Mouse (Mus musculus) kidney, embryonic 14.5 days (tissue): Measurements from ENCODE around the gene Rph3a. TPM values are rescaled to one million over a fixed set of nuclear protein-coding genes. Genes with fewer than 3 reads are reported as not detected.
"Not testable (repeated sequence)": the region's sequence is repeated elsewhere in the genome, so short reads cannot be mapped to it uniquely, and the experiment has no call there.

ENCODE experiments used
- ATAC-seq: fragments of 200-750 bp; cut with Nextera tagmentation; 2 replicates; pipeline ENCODE4 v1.8.0; 2017; ENCODE audit warnings: moderate number of reproducible peaks, mild to moderate bottlenecking, moderate TSS enrichment, moderate library complexity; ENCODE audit not compliant: low FRiP score, low TSS enrichment
- H3K27ac ChIP-seq: fragments of 300-500 bp; sonication (generic); 2 replicates; pipeline ENCODE4 v1.5.1; 2014; ENCODE audit warnings: low read depth, mild to moderate bottlenecking, low read length, moderate library complexity, mixed read lengths
- H3K27me3 ChIP-seq: fragments of 300-500 bp; sonication (generic); 2 replicates; pipeline ENCODE4 v1.6.1; 2014; ENCODE audit warnings: mild to moderate bottlenecking, low read length; ENCODE audit not compliant: control insufficient read depth, insufficient read depth
- H3K36me3 ChIP-seq: fragments of 300-500 bp; sonication (generic); 2 replicates; pipeline ENCODE4 v1.6.1; 2014; ENCODE audit warnings: low read length, mixed read lengths; ENCODE audit not compliant: control insufficient read depth, insufficient read depth
- H3K4me1 ChIP-seq: fragments of 300-500 bp; sonication (generic); 2 replicates; pipeline ENCODE4 v1.6.1; 2014; ENCODE audit warnings: low read length, mixed read lengths; ENCODE audit not compliant: control insufficient read depth, insufficient read depth
- H3K4me2 ChIP-seq: fragments of 300-500 bp; sonication (generic); replicated peaks from 2 replicates; pipeline ENCODE4 v1.6.1; 2014; ENCODE audit warnings: low read depth, mild to moderate bottlenecking, low read length
- H3K4me3 ChIP-seq: fragments of 300-500 bp; sonication (generic); 2 replicates; pipeline ENCODE4 v1.5.1; 2014; ENCODE audit warnings: mild to moderate bottlenecking, low read length
- H3K9ac ChIP-seq: fragments of 300-500 bp; sonication (generic); 2 replicates; pipeline ENCODE4 v1.6.1; 2014; ENCODE audit warnings: low read depth, mild to moderate bottlenecking, low read length, moderate library complexity
- H3K9me3 ChIP-seq: fragments of 300-500 bp; sonication (generic); 2 replicates; pipeline ENCODE4 v1.6.1; 2016; ENCODE audit warnings: low read length; ENCODE audit not compliant: control insufficient read depth
- WGBS: fragments of 180-500 bp; shearing (Covaris S2); extraction: QIAGEN DNeasy Blood & Tissue Kit; methylation state at CpG from one replicate; pipeline ENCODE4 v1.1.7; 2014; 5-methylcytosine and 5-hydroxymethylcytosine counted together
- polyA plus RNA-seq: library from polyadenylated mRNA; unstranded; fragments of >200 nt; fragmentation: Nextera tagmentation; extraction: Ambion mirVana; gene quantifications from 2 replicates; pipeline ENCODE4 v1.2.1, GENCODE M21; 2014

Gene Rph3a
- polyA plus RNA-seq, 1 experiment from 2014 or later, result not detected

DNA sequence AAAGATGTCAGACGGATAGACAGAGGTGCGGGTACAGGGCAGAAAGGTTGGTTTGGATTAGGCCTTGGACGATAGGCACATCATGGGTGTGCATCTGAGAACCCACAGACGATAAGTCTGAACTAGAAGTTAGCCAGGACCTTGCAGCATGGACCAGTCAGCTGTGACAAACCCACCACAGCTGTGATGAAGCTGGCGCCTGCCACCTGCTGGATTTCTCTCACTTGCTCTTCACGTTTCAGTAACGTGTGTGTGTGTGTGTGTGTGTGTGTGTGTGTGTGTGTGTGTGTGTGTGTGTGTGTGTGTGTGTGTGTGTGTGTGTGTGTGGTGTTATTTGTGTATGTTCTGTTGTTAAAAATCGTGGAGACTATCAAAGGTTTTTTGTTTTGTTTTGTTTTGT lies 95.7 kb downstream of the Rph3a start, which contains the start of gene Oas1d:
Gene Oas1d (plus strand): TSS at position 333 of the 400 bp plus-strand sequence.
- not testable (repeated sequence) for H3K27me3 ChIP-seq, H3K36me3 ChIP-seq, H3K27ac ChIP-seq, H3K9me3 ChIP-seq, H3K4me2 ChIP-seq, H3K4me1 ChIP-seq, ATAC-seq, H3K9ac ChIP-seq, H3K4me3 ChIP-seq
- WGBS, result 41% methylated on average over 8 of the region's 8 CpGs

DNA sequence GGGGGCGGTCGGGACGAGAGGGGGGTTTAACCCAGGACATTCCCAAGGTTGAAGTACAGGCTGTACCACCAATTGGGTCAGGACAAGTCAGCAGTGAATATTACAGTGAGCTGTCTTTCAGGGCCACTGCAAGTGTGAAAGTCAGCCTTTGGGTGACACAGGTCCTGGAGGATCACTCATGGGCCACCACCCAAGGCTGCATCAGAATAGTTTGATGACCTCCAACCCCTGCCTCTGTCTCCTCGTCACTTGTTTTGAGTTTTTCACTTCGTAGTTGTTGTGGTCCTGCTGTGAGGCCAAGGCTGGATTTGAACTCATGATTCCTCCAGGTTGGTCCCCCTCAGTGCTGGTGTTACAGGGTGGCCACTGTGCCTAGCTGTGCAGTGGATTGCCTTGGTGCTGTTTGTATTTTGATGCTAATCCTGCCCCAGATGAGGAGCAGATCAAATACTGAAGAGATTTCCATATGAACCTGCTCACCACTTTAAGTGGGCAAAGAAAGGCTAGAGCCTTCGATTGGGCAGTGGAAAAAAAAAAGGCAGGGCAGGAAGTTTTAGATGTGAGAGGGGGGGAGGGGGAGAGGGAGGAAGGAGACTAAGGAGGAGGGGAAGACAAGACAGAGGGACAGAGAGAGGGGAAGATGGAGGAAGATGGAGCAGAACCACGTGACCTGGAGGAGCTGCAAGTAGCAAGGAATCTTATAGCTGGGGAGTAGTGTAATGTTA lies 101.5 kb downstream of the Rph3a start:
- no peaks in the 10 kb centered on the region for H3K9me3 ChIP-seq
- no peak overlapping the region for H3K27ac ChIP-seq
- ATAC-seq, result no peak
- H3K9ac ChIP-seq, result no peak overlapping the region
- WGBS, result 53% methylated on average over 7 of the region's 7 CpGs
- H3K27me3 ChIP-seq, result no peaks in the 10 kb centered on the region
- no peaks in the 10 kb centered on the region for H3K36me3 ChIP-seq
- H3K4me1 ChIP-seq, result no peaks in the 10 kb centered on the region
- no peak overlapping the region for H3K4me3 ChIP-seq
- H3K4me2 ChIP-seq, result no peak overlapping the region

DNA sequence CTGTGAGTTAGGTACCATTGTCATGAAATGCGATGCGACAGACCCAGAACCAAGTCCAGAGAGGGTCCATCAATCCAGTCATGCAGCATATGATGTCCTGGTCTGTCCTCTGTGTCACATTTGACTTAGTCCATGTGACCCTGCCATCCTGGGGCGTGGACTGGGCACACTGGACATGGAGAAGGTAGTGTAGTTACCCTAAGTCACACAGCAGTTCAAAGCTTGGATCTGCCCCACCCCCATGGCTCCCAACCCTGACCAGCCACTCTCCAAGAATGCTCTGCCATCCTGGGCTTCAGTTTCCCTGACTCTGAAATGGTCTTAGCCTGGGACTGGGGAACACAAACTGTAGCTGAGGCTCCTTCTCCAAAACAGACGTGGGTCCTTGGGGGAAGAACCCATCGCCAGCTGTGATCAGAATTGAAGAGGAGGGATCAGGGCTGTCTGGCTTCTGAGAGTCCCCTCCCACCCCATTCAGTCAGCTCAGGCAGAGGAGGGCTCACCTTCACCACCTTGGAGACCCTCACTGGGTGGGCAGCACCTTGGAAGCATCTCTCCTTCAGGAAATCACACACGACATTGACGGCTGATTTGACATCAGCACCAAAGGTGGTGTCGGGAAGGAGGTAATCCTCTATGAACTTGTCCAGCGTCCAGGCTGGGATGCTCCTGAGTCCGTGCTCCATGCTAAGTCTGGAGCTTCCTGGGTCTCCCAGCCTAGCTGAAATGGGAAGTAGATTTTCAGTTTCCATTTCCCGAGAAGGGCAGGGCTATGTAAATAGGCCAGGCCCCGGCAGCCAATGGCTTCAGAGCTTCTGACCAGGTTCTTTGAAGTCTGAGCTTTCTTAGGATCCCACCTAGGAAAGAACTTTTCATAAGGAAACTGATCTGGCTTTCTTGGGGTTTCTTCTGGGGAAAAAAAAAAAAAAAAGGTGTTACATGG lies 102.8 kb downstream of the Rph3a start, which contains the start of gene Oas1a:
Gene Oas1a (minus strand): TSS at position 731 of the 943 bp plus-strand sequence.
- not testable (repeated sequence) for H3K9ac ChIP-seq, H3K27ac ChIP-seq, H3K9me3 ChIP-seq, H3K4me3 ChIP-seq, H3K27me3 ChIP-seq, H3K36me3 ChIP-seq, H3K4me1 ChIP-seq, H3K4me2 ChIP-seq, ATAC-seq
- WGBS, result 36% methylated on average over 8 of the region's 12 CpGs

DNA sequence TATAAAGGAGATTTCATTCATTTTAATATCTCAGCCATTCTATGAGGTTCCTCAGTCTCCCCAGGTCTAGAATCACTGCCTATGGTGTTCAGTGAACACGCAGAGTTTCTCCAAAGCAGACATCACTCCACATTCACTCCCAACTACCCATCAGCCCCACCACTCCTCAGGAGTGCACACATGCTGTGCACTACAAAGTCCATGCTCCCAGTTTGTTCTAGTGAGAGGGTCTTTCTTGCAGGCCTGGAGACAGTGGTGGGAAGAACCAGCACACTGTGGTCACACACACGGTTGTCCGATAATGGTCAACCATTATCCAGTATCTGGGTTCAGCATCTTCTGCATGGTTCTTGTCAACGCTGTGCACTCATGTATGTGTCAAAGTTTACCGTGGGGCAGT lies 107.8 kb downstream of the Rph3a start:
- no peaks in the 10 kb centered on the region for H3K9me3 ChIP-seq
- H3K4me1 ChIP-seq, result no peaks in the 10 kb centered on the region
- no peak overlapping the region for H3K27ac ChIP-seq
- H3K4me3 ChIP-seq, result no peak overlapping the region
- 92% methylated on average over 5 of the region's 5 CpGs for WGBS
- no peaks in the 10 kb centered on the region for H3K36me3 ChIP-seq
- H3K4me2 ChIP-seq, result no peak overlapping the region
- ATAC-seq, result no peak
- no peak overlapping the region for H3K9ac ChIP-seq
- no peaks in the 10 kb centered on the region for H3K27me3 ChIP-seq

DNA sequence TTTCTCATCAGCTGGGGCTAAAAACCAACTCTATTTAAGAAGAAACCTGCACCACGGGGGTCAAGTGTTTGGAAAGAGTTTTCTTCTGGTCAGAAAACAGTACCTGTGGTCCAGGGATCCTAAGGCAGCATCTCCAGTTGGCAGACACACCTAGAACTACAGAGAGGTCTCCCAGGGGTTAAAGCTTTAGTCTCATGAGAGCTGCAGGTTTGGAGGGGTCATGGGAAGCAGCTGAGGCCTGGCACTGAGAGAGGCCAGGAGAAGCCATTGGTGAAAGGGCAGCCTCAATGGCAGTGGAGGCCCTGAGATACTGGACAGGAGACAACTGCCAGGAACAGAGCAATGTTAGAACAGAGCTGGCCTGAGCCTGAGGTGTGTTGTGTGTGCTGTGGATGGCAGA lies 109.2 kb downstream of the Rph3a start:
- Histone ChIP-seq H3K9me3 (no peaks in the 10 kb centered on the region), H3K4me2 (no peak overlapping the region), H3K4me3 (no peak overlapping the region), H3K9ac (no peak overlapping the region), H3K36me3 (no peaks in the 10 kb centered on the region), H3K27ac (no peak overlapping the region), H3K4me1 (no peaks in the 10 kb centered on the region), H3K27me3 (no peaks in the 10 kb centered on the region)
- no peak for ATAC-seq
- 63% methylated on average over 1 of the region's 1 CpGs for WGBS

DNA sequence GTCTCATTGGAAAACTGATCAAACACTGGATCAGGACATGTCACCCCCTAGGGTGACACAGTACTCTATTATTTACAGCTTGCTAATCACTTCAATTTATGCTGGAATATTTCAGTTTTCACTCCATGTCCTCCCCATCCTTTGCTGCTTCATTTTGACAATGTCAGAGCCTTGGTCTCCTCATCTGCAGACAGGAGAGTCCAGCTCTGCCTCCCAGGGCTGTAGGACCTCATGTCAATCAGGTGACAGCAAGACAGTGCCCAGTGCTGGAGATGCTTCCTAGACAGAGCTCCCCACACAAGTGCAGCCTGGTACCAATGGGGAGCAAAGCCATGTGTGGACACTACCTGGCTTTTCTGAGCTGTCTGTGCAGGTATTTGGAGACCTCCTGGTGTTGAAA lies 111.2 kb downstream of the Rph3a start:
- no peak overlapping the region for H3K4me3 ChIP-seq
- H3K27ac ChIP-seq, result no peak overlapping the region
- H3K27me3 ChIP-seq, result no peaks in the 10 kb centered on the region
- H3K9me3 ChIP-seq, result no peaks in the 10 kb centered on the region
- H3K36me3 ChIP-seq, result no peaks in the 10 kb centered on the region
- H3K4me2 ChIP-seq, result no peak overlapping the region
- ATAC-seq, result no peak
- no peak overlapping the region for H3K9ac ChIP-seq
- H3K4me1 ChIP-seq, result no peaks in the 10 kb centered on the region

DNA sequence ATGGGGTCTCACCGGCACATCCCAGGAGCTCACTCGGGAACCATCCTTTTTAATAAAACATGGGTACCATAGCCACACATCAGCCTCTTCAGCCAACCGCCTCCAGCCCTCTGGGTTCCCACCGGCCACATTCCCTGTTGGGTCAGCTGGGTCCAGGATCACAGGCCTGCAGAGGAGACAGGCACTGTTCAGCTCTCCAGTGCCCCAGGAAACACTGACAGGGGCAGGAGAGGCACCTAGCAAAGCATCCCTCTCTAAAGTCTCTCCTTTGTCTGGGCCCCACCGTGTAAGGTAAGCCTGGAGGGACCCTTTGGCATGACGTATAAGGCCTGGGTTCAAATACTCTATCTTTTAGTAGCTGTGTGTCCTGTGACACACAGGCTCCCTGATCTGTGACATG lies 111.6 kb downstream of the Rph3a start:
- H3K9ac ChIP-seq, result no peak overlapping the region
- WGBS, result 87% methylated on average over 6 of the region's 6 CpGs
- no peak overlapping the region for H3K27ac ChIP-seq
- ATAC-seq, result no peak
- no peaks in the 10 kb centered on the region for H3K27me3 ChIP-seq
- no peaks in the 10 kb centered on the region for H3K9me3 ChIP-seq
- no peaks in the 10 kb centered on the region for H3K4me1 ChIP-seq
- H3K36me3 ChIP-seq, result no peaks in the 10 kb centered on the region
- no peak overlapping the region for H3K4me3 ChIP-seq
- H3K4me2 ChIP-seq, result no peak overlapping the region

DNA sequence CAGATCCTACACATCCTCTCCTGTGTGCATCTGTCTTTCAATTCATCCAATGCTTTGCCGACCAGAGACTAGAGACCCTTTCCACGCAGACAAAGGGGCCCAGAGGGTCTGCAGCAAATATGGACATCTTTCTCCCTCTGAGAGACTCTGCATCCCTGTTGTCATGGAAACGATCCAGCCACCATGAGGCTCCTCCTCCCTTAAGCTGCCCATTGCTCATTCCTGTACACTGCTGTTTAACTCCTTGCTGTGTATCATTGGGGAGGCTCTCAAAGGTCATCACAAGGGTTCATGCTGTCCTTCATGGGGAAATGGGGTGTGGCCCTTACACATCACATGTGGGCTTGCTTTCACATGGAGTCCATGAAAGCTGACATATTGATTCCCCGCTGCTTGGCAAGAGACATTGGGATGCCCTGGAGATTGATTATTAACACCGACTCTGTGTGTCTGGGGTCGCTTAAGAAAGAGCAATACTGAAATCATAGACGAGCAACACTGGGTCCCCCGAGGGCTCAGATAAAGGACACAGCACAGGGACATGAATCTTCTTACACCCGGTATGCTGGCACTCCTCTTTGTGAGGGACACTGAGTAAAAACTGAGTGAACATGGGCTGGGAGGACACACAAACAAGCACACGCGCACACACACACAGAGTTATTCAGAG lies 114.5 kb downstream of the Rph3a start:
- H3K4me3 ChIP-seq, result no peak overlapping the region
- ATAC-seq, result no peak
- no peaks in the 10 kb centered on the region for H3K36me3 ChIP-seq
- WGBS, result 85% methylated on average over 11 of the region's 11 CpGs
- no peak overlapping the region for H3K27ac ChIP-seq
- H3K9me3 ChIP-seq, result no peaks in the 10 kb centered on the region
- no peak overlapping the region for H3K4me2 ChIP-seq
- no peak overlapping the region for H3K9ac ChIP-seq
- H3K4me1 ChIP-seq, result no peaks in the 10 kb centered on the region
- no peaks in the 10 kb centered on the region for H3K27me3 ChIP-seq
